Mouse (Mus musculus) lung, embryonic 15.5 days (tissue): ENCODE measurements around the gene Gpr61. TPM values are rescaled to one million over a fixed set of nuclear protein-coding genes. Genes with fewer than 3 reads are reported as not detected.

Experiments used
- ATAC-seq: fragments of 200-750 bp; cut with Nextera tagmentation; 2 replicates; pipeline ENCODE4 v1.8.0; 2017; ENCODE audit warnings: moderate number of reproducible peaks, borderline replicate concordance; ENCODE audit not compliant: low FRiP score, low TSS enrichment; ENCODE audit errors: extremely low read depth
- H3K27ac ChIP-seq: fragments of 300-500 bp; sonication (generic); 2 replicates; pipeline ENCODE4 v1.5.1; 2015; ENCODE audit warnings: moderate library complexity, mild to moderate bottlenecking, inconsistent platforms
- H3K27me3 ChIP-seq: fragments of 300-500 bp; sonication (generic); 2 replicates; pipeline ENCODE4 v1.6.1; 2015; ENCODE audit warnings: inconsistent platforms
- H3K36me3 ChIP-seq: fragments of 300-500 bp; sonication (generic); 2 replicates; pipeline ENCODE4 v1.6.1; 2015; ENCODE audit warnings: inconsistent platforms
- H3K4me1 ChIP-seq: fragments of 300-500 bp; sonication (generic); 2 replicates; pipeline ENCODE4 v1.6.1; 2015; ENCODE audit warnings: inconsistent platforms
- H3K4me2 ChIP-seq: fragments of 300-500 bp; sonication (generic); 2 replicates; pipeline ENCODE4 v1.6.1; 2015; ENCODE audit warnings: inconsistent platforms, mild to moderate bottlenecking, moderate library complexity
- H3K4me3 ChIP-seq: fragments of 300-500 bp; sonication (generic); 2 replicates; pipeline ENCODE4 v1.5.1; 2015; ENCODE audit warnings: mild to moderate bottlenecking, inconsistent platforms
- H3K9ac ChIP-seq: fragments of 300-500 bp; sonication (generic); 2 replicates; pipeline ENCODE4 v1.6.1; 2015; ENCODE audit warnings: inconsistent platforms
- H3K9me3 ChIP-seq: fragments of 300-500 bp; sonication (generic); 2 replicates; pipeline ENCODE4 v1.6.1; 2016; ENCODE audit warnings: inconsistent platforms
- WGBS: fragments of 180-500 bp; shearing (Covaris S2); methylation state at CpG from one replicate; pipeline ENCODE4 v1.1.7; 2015; 5-methylcytosine and 5-hydroxymethylcytosine counted together
- polyA plus RNA-seq: library from polyadenylated mRNA; unstranded; fragments of >200 nt; fragmentation: Nextera tagmentation; extraction: Ambion mirVana; gene quantifications from 2 replicates; pipeline ENCODE4 v1.2.1, GENCODE M21; 2015

The Gpr61 gene
- polyA plus RNA-seq, 1 experiment from 2014 or later = 0.07 TPM

GRCm38 (mm10) chr3:108145534-108146445 lies 8.9 kb downstream of the Gpr61 start, which contains the start of gene Gnai3:
Gene Gnai3 (minus strand): TSS chr3:108146146.
- Histone ChIP-seq H3K4me3 (peak within 1 kb of the TSS; percentile 94), H3K36me3 (no peaks in the 10 kb centered on the region), H3K4me2 (peak within 1 kb of the TSS; percentile 83), H3K4me1 (peaks cover 25% of the 10 kb centered on the region), H3K27me3 (no peaks in the 10 kb centered on the region), H3K9me3 (no peaks in the 10 kb centered on the region), H3K27ac (peak within 1 kb of the TSS; percentile 94), H3K9ac (peak within 1 kb of the TSS; percentile 92)
- WGBS = under 1% methylated on average over 63 of the region's 63 CpGs
- peak; percentile 94 for ATAC-seq

- ATAC-seq = no peak
- Histone ChIP-seq H3K4me3 (no peak overlapping the region), H3K27me3 (no peaks in the 10 kb centered on the region), H3K4me2 (no peak overlapping the region), H3K9ac (no peak overlapping the region), H3K9me3 (no peaks in the 10 kb centered on the region), H3K4me1 (peaks cover 13% of the 10 kb centered on the region), H3K36me3 (peaks cover 12% of the 10 kb centered on the region; the same call in 1 of the 2 replicates), H3K27ac (no peak overlapping the region)
- 73% methylated on average over 4 of the region's 4 CpGs for WGBS
Measured at GRCm38 (mm10) chr3:108140786-108141185, 13.9 kb downstream of the Gpr61 start.

DNA sequence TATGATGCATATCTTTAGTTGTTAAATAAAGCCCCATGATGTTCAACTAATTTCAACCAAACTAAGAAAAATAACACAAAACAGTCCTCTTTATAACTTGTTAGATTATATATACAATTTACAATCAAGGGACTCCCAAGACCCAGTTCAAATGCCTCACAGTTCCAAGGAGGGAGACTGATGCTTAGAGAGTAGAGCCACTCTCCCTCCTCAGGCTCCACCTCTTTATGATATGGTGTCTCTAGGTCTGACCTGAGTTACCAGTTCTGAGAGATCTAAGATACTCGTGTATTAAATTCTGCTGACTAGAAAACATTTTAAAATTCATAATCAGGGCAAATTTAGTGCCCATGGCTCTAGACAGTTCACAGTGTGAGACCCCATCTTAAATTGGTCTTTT lies 15.6 kb downstream of the Gpr61 start:
- peaks cover 12% of the 10 kb centered on the region; the same call in 1 of the 2 replicates for H3K36me3 ChIP-seq
- no peaks in the 10 kb centered on the region for H3K9me3 ChIP-seq
- H3K4me2 ChIP-seq = no peak overlapping the region
- H3K27me3 ChIP-seq = no peaks in the 10 kb centered on the region
- no peak overlapping the region for H3K9ac ChIP-seq
- no peak for ATAC-seq
- no peak overlapping the region for H3K4me3 ChIP-seq
- no peak overlapping the region for H3K27ac ChIP-seq
- peaks cover 3% of the 10 kb centered on the region for H3K4me1 ChIP-seq
- WGBS = 76% methylated on average over 1 of the region's 1 CpGs

- Histone ChIP-seq H3K27ac (no peak overlapping the region), H3K27me3 (no peaks in the 10 kb centered on the region), H3K9ac (no peak overlapping the region), H3K4me3 (no peak overlapping the region), H3K9me3 (no peaks in the 10 kb centered on the region), H3K4me1 (peaks cover 18% of the 10 kb centered on the region), H3K36me3 (0 out of 2 replicates have a peak, but pooled peaks cover 5% of the 10 kb centered on the region), H3K4me2 (no peak overlapping the region)
- ATAC-seq = no peak
- WGBS = 80% methylated on average over 11 of the region's 11 CpGs
Measured at GRCm38 (mm10) chr3:108134701-108135100, 20.0 kb downstream of the Gpr61 start.

GRCm38 (mm10) chr3:108132484-108132883 lies 22.2 kb downstream of the Gpr61 start:
- 70% methylated on average over 1 of the region's 1 CpGs for WGBS
- Histone ChIP-seq H3K4me3 (no peak overlapping the region), H3K36me3 (0 out of 2 replicates have a peak, but pooled peaks cover 5% of the 10 kb centered on the region), H3K9ac (no peak overlapping the region), H3K27ac (peak overlapping the region; percentile 3; the same call in 1 of the 2 replicates), H3K4me1 (peaks cover 23% of the 10 kb centered on the region), H3K9me3 (no peaks in the 10 kb centered on the region), H3K27me3 (no peaks in the 10 kb centered on the region), H3K4me2 (no peak overlapping the region)
- no peak for ATAC-seq

DNA sequence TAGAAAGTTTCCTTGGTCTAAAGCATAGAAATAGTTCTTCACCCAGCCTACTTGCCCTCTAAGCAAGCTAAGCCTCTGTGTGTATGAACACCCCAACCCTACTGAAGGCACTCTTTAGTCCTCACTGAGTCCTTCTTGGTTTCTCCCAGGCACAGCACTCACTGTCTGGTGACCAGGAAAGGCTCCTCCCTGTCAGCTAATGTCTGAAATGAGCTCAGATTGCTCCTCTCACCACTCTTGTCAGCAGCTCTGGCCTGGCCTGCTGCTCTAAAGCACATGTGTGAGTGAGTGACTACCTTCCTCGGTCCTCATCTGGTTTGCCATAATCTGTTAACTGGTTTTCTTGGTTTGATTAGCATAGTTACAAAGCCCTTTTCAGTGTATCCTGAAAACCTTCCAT lies 22.9 kb downstream of the Gpr61 start:
- Histone ChIP-seq H3K36me3 (0 out of 2 replicates have a peak, but pooled peaks cover 1% of the 10 kb centered on the region), H3K27me3 (no peaks in the 10 kb centered on the region), H3K9me3 (no peaks in the 10 kb centered on the region), H3K4me1 (peaks cover 23% of the 10 kb centered on the region), H3K27ac (peak overlapping the region; percentile 3; the same call in 1 of the 2 replicates), H3K9ac (no peak overlapping the region), H3K4me2 (no peak overlapping the region), H3K4me3 (no peak overlapping the region)
- no peak for ATAC-seq
- 62% methylated on average over 1 of the region's 1 CpGs for WGBS

DNA sequence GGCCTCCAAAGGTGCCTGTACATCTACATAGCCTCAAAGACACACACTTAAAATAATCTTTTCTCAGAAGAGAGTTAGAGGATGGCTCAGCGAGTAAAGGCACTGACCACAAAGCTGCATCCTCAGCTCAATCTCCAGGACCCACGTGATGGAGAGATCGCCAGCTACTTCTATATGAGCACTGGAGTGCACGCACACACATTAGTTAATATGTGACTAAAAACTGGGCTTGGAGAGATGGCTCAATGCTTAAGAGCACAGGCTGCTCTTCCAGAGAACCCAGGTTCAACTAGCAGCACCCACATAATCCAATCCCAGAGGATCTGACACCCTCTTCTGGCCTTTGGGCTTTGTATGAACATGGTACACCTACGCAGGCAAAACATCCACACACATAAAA lies 23.5 kb downstream of the Gpr61 start:
- Histone ChIP-seq H3K27me3 (no peaks in the 10 kb centered on the region), H3K4me1 (peaks cover 23% of the 10 kb centered on the region), H3K9me3 (no peaks in the 10 kb centered on the region), H3K27ac (no peak overlapping the region), H3K4me3 (no peak overlapping the region), H3K9ac (no peak overlapping the region), H3K36me3 (no peaks in the 10 kb centered on the region), H3K4me2 (no peak overlapping the region)
- ATAC-seq = no peak
- WGBS = 74% methylated on average over 5 of the region's 5 CpGs

DNA sequence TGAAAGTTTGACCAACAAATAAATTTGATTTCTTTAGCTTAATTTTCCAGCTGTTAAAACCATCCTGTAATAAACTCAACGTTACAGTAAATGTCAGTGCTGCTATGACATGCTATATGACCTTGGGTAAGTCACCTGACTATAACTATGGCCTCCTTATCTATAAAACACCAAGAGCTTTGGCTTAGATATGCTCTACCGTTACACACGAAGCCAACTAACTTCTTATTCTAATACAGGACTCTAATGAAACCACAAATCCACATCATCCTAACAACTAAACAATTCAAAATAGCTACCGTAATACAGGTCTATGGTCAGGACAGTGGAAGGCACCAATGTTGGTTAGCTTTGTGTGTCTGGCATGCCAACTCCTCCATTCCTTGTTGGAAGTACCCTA lies 24.9 kb downstream of the Gpr61 start:
- no peak for ATAC-seq
- Histone ChIP-seq H3K4me1 (peaks cover 23% of the 10 kb centered on the region), H3K9ac (no peak overlapping the region), H3K4me2 (no peak overlapping the region), H3K27me3 (no peaks in the 10 kb centered on the region), H3K4me3 (no peak overlapping the region), H3K27ac (no peak overlapping the region), H3K36me3 (no peaks in the 10 kb centered on the region), H3K9me3 (no peaks in the 10 kb centered on the region)
- 86% methylated on average over 4 of the region's 4 CpGs for WGBS

- Histone ChIP-seq H3K4me1 (peaks cover 23% of the 10 kb centered on the region), H3K9me3 (no peaks in the 10 kb centered on the region), H3K4me2 (no peak overlapping the region), H3K27me3 (no peaks in the 10 kb centered on the region), H3K36me3 (no peaks in the 10 kb centered on the region), H3K4me3 (no peak overlapping the region), H3K27ac (no peak overlapping the region), H3K9ac (no peak overlapping the region)
- 87% methylated on average over 4 of the region's 4 CpGs for WGBS
- no peak for ATAC-seq
Measured at GRCm38 (mm10) chr3:108129367-108129766, 25.3 kb downstream of the Gpr61 start.

DNA sequence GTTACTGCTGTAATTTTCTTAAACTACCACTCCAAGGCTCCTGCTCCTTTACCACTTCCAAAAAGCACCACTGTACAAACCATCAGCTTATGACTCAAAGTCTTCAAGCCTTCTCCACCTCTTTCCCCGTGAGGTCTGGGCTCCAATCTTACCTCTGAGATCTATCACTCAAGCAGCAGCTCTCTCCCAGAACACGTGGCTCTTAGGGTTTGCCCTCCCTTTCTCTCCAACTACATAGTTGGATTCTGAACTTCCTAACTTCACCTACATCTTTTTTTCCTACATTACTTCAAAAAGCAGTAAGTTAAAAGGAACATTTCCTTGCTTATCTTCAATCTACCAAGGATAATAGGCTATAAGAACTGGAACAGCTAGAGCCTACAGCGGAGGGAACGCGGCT lies 26.2 kb downstream of the Gpr61 start:
- Histone ChIP-seq H3K4me3 (no peak overlapping the region), H3K4me1 (peaks cover 23% of the 10 kb centered on the region), H3K27ac (no peak overlapping the region), H3K4me2 (no peak overlapping the region), H3K27me3 (no peaks in the 10 kb centered on the region), H3K36me3 (no peaks in the 10 kb centered on the region), H3K9me3 (no peaks in the 10 kb centered on the region), H3K9ac (no peak overlapping the region)
- WGBS = 68% methylated on average over 5 of the region's 5 CpGs
- no peak for ATAC-seq

DNA sequence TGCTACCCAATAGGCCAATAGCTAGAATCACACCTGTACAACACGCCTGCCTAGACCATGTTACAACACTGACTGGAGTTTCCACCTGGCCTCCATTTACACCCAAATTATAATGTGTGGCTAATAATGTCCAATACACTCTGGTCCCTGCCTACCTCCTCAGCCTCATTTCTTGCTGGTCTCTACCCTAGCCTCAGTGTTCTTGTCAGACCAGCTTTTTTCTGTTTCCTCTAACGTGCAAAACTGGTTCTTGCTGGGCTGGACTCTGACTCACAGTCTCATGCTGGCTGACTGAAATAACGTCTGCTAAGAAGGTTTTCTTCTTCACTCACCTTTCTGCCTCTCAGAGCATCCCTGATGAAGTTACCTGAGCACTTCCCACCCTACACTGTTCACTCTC lies 28.4 kb downstream of the Gpr61 start:
- ATAC-seq = no peak
- WGBS = 84% methylated on average over 3 of the region's 3 CpGs
- H3K4me1 ChIP-seq = peaks cover 8% of the 10 kb centered on the region

GRCm38 (mm10) chr3:108124131-108124530 lies 30.6 kb downstream of the Gpr61 start:
- no peak overlapping the region for H3K27ac ChIP-seq
- ATAC-seq = no peak
- 47% methylated on average over 1 of the region's 1 CpGs for WGBS
- no peaks in the 10 kb centered on the region for H3K9me3 ChIP-seq
- no peak overlapping the region for H3K9ac ChIP-seq
- no peak overlapping the region for H3K4me3 ChIP-seq
- no peak overlapping the region for H3K4me2 ChIP-seq
- H3K27me3 ChIP-seq = no peaks in the 10 kb centered on the region
- H3K36me3 ChIP-seq = peaks cover 17% of the 10 kb centered on the region
- H3K4me1 ChIP-seq = 0 out of 2 replicates have a peak, but pooled peaks cover 4% of the 10 kb centered on the region

More for the DNA sequence above, 28.4 kb downstream of the Gpr61 start:
- no peak overlapping the region for H3K4me3 ChIP-seq
- H3K27me3 ChIP-seq = no peaks in the 10 kb centered on the region
- no peak overlapping the region for H3K27ac ChIP-seq
- no peak overlapping the region for H3K4me2 ChIP-seq
- no peak overlapping the region for H3K9ac ChIP-seq
- no peaks in the 10 kb centered on the region for H3K9me3 ChIP-seq
- H3K36me3 ChIP-seq = peaks cover 5% of the 10 kb centered on the region; the same call in 1 of the 2 replicates
